20 mouse cellular contexts compared by ENCODE assay signal in genomic region chr7:143513763-143514415, GRCm38 (mm10). TPM values are rescaled to one million over a fixed set of nuclear protein-coding genes. Genes with fewer than 3 reads are reported as not detected.
A peak's percentile ranks its signal among the peaks of the same experiment; 100 is the strongest.
DNase-seq lines count a peak whose midpoint lies in the region; ATAC-seq lines count a peak whose summit lies in the region.
"Had no signal": no experiment of that assay in that cellular context is flagged by ENCODE, and none has a peak within 500 bp of the region (broad histone marks: within the 10 kb centered on the region; RNA-seq: fewer than 3 reads in every experiment).

No protein-coding gene starts in this region.

- ATAC-seq in activated CD4-positive, CD25-positive, alpha-beta regulatory T cell, adult 4 months, result no peak
- no peak for ATAC-seq in midbrain, embryonic 13.5 days
- ATAC-seq: CD4-positive, CD25-positive, alpha-beta regulatory T cell, adult 4 months; forebrain, embryonic 14.5 days; intestine, embryonic 15.5 days had no signal

- intact Hi-C loops in heart, postnatal 36 days (cut with DNase I), result no loop called here

- WGBS in midbrain, embryonic 13.5 days, result 93% methylated on average over 10 of the region's 10 CpGs

- peak; percentile 74 for DNase-seq in layer of hippocampus, adult 9-11 months
- DNase-seq in layer of hippocampus, postnatal 36 days, result no peak
- peak; percentile 54 for DNase-seq in 416B (ENCODE audit: low read depth)
- DNase-seq in brain, adult 2 months (ENCODE audit: low read depth, low spot score), result peak; percentile 81
- DNase-seq in heart, postnatal 36 days, result peak; percentile 45 to 53
- no peak for DNase-seq in right cerebral cortex, postnatal 25 days
- DNase-seq: cerebellum, postnatal 14 days; midbrain, embryonic 14.5 days; thymus, adult 2 months had no signal

- H3K27me3 ChIP-seq in midbrain, embryonic 13.5 days, result no peaks in the 10 kb centered on the region
- H3K27me3 ChIP-seq: intestine, embryonic 15.5 days; neural tube, embryonic 15.5 days had no signal

- no peaks in the 10 kb centered on the region for H3K9me3 ChIP-seq in midbrain, embryonic 13.5 days
- H3K9me3 ChIP-seq: G1E; intestine, embryonic 15.5 days; neural tube, embryonic 15.5 days had no signal

- peaks cover 70% of the 10 kb centered on the region for H3K36me3 ChIP-seq in midbrain, embryonic 13.5 days

- H3K27ac ChIP-seq in midbrain, embryonic 13.5 days, result no peak overlapping the region
- H3K27ac ChIP-seq: hindbrain, embryonic 14.5 days; intestine, embryonic 15.5 days; neural tube, embryonic 15.5 days had no signal

- no peak overlapping the region for H3K4me2 ChIP-seq in midbrain, embryonic 13.5 days (replicated peaks)
- H3K4me2 ChIP-seq: hindbrain, embryonic 14.5 days; intestine, embryonic 15.5 days; neural tube, embryonic 15.5 days had no signal

- H3K9ac ChIP-seq in midbrain, embryonic 13.5 days (replicated peaks), result no peak overlapping the region
- H3K9ac ChIP-seq: hindbrain, embryonic 14.5 days; intestine, embryonic 15.5 days; neural tube, embryonic 15.5 days had no signal

- H3K4me1 ChIP-seq in midbrain, embryonic 13.5 days (replicated peaks), result no peaks in the 10 kb centered on the region
- H3K4me1 ChIP-seq: intestine, embryonic 15.5 days; neural tube, embryonic 15.5 days had no signal

- no peak overlapping the region for H3K4me3 ChIP-seq in midbrain, embryonic 13.5 days (replicated peaks)
- H3K4me3 ChIP-seq: intestine, embryonic 15.5 days; myocyte; neural tube, embryonic 15.5 days had no signal

RNA-seq across cellular contexts. Expression of gene Phlda2, which starts 10.9 kb away (rescaled TPM):
- total RNA-seq in layer of hippocampus, postnatal 36 days (2021), result not detected
- total RNA-seq in heart, postnatal 36 days (2021), result not detected
- not detected for polyA plus RNA-seq in activated CD4-positive, CD25-positive, alpha-beta regulatory T cell, adult 4 months (2017; shearing (Covaris generic))
- polyA plus RNA-seq in midbrain, embryonic 13.5 days (2015; fragmentation: Nextera tagmentation; extraction: Ambion mirVana), result 0.37 and 0.73 TPM in 2 replicates
- total RNA-seq: gastrocnemius, adult 18-20 months; left cerebral cortex, postnatal 10 days had no signal
- polyA plus RNA-seq: myocyte had no signal

RNA-seq across cellular contexts. Expression of gene Nap1l4, which starts 35.0 kb away (rescaled TPM):
- total RNA-seq in layer of hippocampus, postnatal 36 days (2021), result 100 to 1,000 TPM; 114 to 122 TPM
- 100 to 1,000 TPM; 181 to 193 TPM for total RNA-seq in heart, postnatal 36 days (2021)
- polyA plus RNA-seq in activated CD4-positive, CD25-positive, alpha-beta regulatory T cell, adult 4 months (2017; shearing (Covaris generic)), result 100 to 1,000 TPM; 246 to 261 TPM
- polyA plus RNA-seq in midbrain, embryonic 13.5 days (2015; fragmentation: Nextera tagmentation; extraction: Ambion mirVana), result 364 and 378 TPM in 2 replicates

RNA-seq across cellular contexts. Expression of gene Slc22a18, which starts 40.4 kb away (rescaled TPM):
- under 1 TPM; 0.28 to 0.65 TPM for total RNA-seq in layer of hippocampus, postnatal 36 days (2021)
- total RNA-seq in heart, postnatal 36 days (2021), result under 1 TPM; 0.33 to 0.54 TPM
- under 1 TPM in 1 of 2 experiments, not detected in 1; 0.32 TPM for polyA plus RNA-seq in activated CD4-positive, CD25-positive, alpha-beta regulatory T cell, adult 4 months (2017; shearing (Covaris generic))
- polyA plus RNA-seq in midbrain, embryonic 13.5 days (2015; fragmentation: Nextera tagmentation; extraction: Ambion mirVana), result 0.39 and 0.74 TPM in 2 replicates
- polyA plus RNA-seq: CD4-positive, CD25-positive, alpha-beta regulatory T cell, adult 4 months had no signal

RNA-seq across cellular contexts. Expression of gene Cdkn1c, which starts 53.0 kb away (rescaled TPM):
- total RNA-seq in layer of hippocampus, postnatal 36 days (2021), result 1 to 10 TPM; 3.6 to 6.7 TPM
- total RNA-seq in heart, postnatal 36 days (2021), result 10 to 100 TPM; 30.8 to 44.2 TPM
- polyA plus RNA-seq in activated CD4-positive, CD25-positive, alpha-beta regulatory T cell, adult 4 months (2017; shearing (Covaris generic)), result under 1 TPM; 0.24 to 0.41 TPM
- 379 and 515 TPM in 2 replicates for polyA plus RNA-seq in midbrain, embryonic 13.5 days (2015; fragmentation: Nextera tagmentation; extraction: Ambion mirVana)
- total RNA-seq: G1E had no signal

Comparison
In these comparisons a context has a peak if more than half of its experiments do, and no peak if none do; other contexts are left out.
1. DNase-seq: peak in layer of hippocampus, adult 9-11 months (single experiment), 416B (single experiment), brain, adult 2 months (single experiment) and heart, postnatal 36 days (2 of 2); none in layer of hippocampus, postnatal 36 days (0 of 2) and right cerebral cortex, postnatal 25 days (single experiment).